Mouse (Mus musculus) regulatory T cell (primary cell): ENCODE results near the gene Gm28372.

Experiments used
- in situ Hi-C: fragments of 300-600 bp; cut with MboI, MseI; formaldehyde crosslinking; loops from one replicate; pipeline ENCODE4 v1.15.1; 2025; ENCODE audit warnings: high pct_unique_total_duplicates

Gm28372 gene

DNA sequence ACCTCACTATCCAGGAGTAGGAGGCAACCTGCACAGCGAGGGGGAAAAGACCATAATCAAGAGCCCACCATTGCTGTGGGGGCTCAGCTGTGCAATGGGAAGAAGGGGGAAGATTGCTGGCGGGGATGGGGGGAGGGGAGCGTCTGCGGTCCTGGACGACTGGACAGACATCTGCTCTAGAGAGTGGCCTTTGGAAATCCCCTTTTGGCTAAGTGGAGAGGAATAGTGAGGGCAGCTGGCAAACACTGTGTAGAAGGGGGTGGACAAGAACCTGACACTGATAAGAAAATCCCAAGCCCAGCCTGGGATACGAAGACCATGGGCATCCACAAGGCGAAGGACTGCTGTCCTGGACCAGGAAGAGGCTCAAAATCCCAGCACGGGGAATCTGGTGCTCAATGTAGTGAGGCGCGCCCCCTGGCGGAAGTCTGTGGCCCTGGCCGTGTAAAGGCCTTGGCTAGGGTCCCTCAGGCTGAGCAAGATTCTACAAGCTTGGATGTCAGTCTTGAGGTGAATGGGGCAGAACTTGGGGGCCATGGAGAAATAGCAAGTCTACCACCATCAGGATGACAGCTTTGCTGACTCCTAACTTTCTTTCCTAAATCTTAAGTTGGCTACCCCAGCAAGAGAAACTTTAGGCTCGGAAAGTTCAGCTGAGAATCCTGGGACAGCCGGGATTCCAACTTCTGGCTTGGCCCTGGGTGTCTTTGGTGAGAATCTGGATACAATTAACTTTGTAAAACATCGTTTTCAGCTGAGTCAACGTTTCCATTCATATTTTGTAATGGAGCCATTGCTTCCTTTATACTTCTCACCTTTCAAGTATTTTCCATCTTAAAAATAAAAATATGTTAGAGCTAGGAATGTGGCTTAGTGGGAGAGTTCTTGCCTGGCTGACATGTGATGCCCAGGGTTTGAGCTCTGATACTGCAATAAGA is 6.8 kb downstream of the Gm28372 start:
- in situ Hi-C loops = no loop called here

DNA sequence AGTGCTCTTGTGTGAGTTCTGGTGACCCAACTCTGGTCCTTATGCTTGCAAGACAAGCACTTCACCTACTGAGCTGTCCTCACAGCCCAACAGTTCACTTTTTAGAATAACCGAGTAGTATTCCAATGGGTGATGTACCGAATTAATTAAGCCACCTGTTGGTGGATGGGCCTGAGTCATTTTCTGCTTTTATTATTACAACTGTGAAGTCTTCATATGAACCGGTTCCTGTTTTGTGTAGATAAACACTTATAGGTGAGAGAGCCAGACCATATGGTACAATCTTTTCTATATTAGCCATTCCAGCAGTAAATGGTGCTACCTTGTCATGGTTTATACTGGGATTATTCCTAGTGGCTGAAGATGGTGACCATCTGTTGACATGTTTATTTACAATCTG is 7.7 kb downstream of the Gm28372 start:
- in situ Hi-C loops = no loop called here

DNA sequence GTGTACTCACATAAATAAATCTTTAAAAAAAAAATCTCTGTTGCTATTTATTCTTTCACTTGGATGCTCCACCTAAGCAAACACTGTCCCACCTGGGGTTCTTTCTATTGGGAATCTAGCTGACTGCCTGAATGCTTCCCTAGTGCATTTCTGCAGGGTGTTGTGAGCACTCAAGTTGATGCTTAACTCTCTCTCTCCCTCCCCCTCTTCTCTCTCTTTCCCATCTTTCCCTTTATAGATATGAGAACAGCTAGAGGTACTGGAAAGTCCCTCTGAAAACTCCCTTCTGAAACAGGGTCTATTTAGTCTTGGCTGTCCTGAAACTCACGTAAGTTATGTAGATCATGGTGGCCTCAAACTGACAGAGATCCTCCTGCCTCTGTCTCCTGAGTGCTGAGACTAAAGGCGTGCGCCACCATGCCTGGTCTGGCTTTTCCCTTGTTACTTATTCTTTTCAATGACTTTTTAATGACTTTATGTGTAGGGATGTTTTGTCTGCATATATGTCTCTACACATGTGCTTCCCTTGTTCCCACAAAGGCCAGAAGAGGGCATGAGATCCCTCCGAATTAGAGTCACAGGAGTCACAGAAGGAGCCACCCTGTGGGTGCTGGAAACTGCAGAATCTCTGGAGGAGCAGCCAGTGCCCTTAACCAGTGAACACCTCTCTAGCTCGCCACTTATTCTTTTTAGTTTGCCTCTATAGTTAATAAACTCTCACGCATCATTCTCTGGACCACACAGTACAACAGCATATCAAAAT is 9.2 kb downstream of the Gm28372 start:
- in situ Hi-C loops = no loop called here

DNA sequence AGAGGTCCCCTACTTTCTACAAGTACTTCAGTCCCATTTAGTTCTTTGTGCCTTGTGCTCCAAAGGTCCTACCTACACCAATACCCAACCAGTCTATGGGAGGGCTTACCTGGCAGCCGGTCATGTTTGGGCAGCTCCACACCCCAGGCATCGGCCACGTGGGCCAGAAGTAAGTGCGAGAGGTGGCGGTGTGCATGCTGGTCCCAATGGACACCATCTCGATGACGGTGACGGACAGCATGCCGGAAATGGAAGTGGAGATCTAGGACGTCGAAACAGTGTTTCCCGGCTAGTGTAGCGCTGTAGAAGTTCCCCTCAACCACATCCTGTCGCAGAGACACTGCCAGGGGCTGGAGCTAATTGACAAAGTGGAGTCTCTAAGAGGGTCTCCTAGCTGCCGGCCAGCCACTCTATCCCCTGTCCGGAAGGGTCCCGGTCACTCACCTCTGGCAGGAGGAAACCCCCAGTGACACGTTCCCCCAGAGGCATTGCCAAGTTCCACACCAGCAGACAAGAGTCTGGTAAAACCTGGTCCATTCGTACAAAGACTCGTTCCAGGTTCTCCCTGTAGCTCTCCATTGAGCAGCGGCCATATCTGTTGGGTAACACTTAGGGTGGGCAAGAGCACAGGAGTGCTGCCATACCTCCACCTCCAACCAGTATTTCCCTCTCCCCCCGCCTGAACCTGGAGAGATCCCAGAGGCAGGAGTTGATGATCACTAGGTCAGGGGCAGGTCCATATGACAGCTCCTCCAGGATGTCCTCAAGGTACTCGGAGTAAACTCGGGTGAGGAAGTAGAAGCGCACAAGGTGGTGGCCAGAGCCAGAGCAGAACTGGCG is 17.0 kb downstream of the Gm28372 start:
- in situ Hi-C loops = no loop called here

DNA sequence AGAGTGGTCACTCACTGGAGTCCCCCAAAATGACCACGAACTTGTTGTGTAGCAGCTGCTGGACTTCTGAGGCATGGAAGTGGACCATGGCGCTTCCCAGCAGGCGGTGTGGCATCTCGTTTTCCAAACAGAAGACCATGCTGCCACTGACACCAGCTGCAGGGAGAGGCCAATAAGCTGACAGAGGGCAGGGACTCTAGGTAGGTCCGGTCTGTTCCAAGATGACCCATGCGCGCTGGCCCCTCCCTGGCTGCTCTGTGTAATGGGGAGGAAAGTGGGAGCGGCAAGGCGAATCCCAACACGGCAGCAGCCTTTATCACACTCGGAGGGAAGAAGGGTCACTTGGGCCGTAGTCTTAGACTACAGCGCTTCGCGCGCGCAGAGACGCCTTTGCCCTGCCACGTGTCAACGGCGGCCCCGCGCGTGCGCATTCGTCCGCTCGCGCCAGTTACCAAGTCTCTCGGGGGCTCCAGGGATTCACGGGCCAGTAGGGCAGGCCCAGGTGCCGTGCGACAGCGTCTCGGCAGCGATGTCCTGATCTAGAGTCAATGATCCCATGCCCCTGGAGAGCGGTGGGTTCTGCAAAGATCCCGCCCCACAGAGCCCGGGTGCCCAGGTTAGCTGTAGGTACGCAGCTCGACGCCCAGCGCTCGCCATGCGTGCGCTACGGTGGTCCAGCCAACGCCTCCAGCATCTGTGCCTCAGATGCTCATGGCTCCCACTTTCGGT is 18.5 kb downstream of the Gm28372 start:
- in situ Hi-C loops = no loop called here

DNA sequence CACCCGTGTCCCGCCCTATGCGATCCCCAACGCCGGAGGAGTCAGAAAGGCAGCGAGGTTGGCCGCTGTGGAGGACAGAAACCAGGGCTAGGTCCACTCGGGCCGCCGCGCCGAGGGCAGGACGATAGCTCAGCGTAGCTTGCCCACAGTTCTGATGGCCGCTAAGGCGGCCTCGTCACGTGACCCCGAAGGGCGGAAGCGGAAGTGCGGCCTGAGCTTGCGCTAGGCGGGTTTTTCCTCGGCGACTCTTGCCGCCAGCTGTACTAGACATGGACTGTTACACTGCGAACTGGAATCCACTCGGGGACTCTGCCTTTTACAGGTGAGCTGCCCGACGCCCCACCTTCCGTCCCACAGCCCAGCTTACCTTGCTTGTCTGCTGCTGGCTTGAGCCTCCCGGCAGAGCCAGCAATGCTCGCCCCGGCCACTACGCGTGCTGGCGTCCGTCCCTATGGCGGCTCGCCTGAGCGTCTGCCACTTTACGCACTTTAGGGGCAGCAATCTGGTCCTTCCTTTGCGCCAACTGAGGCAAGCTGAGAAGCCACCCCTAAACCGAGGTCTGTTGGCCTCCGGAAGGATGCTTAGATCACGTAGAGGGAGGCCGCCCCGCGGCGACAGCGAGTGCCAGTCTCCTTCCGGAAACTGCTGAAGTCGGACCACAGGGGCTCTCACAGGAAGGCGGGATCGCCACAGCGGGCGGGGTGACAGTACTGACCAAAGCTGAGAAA is 19.3 kb downstream of the Gm28372 start, which contains the start of the genes Vps16 and Pced1a:
Vps16 (plus strand) TSS at position 214 of the 728 bp plus-strand sequence.
Pced1a (minus strand) TSS at position 576 of the 728 bp plus-strand sequence.
- in situ Hi-C loops = no loop called here

DNA sequence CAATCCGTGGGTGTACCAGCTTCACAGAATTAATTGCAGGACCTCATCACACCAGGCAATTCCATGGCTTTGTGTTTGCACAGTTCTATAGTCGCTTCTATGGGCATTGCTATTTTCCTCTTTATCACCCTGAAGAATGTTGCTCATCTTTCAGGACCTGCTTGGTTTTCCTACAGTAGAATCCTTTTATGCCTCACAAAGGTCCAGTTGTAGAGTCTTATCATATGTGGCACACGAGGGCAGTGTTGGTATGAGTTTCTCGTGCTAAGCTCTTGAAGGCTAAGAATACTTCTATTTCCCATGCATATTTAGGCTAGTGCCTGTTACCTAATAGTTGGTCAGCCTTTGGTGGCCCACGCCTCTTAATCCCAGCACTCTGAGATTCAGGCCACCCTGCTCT is 20.1 kb downstream of the Gm28372 start:
- in situ Hi-C loops = no loop called here

DNA sequence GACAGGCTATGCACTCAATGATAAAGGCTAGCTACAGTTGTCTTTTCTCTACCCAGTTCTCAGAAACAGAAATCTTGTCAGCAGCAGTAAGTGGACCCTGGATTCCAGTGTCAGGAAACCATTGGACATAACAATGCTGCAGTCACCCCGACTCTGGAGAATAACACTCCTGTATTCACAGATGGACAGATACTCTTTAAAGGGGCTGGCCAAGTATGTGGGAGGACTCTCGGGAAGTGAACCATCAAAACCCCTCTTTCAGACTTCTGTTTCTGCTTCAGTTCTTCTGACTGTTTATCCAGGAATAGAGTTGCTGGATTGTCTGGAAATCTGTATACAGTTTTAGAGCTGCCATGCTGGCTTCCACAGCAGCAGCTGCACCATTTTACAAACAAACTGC is 24.8 kb downstream of the Gm28372 start:
- in situ Hi-C loops = no loop called here

DNA sequence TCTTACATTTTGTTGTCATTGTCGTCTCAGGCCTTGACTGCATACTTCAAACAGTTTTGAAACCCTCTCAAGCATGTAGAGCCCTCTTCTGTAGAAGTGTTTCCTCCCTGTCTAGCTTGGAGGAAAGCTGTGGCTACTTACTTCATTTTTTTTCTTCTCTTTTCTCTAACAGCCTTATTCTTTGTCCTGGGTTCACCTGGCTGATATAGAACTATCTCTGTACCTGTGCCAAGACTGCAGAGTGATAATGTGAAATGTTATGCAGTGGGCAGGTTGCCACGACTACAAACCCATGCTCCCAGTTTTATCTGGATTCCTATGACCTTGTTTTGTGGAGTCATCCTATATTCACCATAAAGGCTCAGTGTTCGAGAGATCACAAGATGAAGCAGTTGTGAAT is 25.4 kb downstream of the Gm28372 start:
- in situ Hi-C loops = no loop called here

DNA sequence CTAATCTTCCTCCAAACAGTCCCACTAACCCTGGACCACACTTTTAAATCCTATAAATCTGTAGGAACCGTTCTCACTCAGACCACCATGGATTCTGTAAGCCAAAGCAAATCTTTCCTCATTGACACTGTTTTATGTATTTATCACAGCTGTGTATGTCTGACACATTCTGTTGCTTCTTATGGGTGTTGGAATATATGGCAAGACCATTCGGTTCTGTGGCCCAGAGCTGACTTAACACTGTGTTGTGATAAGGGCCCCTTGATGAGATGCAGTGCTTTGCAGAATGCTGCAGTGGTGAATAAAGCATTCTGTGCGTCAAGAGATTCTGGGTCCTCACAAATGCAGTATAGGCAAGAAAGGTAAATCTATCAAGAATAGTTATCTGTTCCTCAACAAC is 27.1 kb downstream of the Gm28372 start:
- in situ Hi-C loops = no loop called here

DNA sequence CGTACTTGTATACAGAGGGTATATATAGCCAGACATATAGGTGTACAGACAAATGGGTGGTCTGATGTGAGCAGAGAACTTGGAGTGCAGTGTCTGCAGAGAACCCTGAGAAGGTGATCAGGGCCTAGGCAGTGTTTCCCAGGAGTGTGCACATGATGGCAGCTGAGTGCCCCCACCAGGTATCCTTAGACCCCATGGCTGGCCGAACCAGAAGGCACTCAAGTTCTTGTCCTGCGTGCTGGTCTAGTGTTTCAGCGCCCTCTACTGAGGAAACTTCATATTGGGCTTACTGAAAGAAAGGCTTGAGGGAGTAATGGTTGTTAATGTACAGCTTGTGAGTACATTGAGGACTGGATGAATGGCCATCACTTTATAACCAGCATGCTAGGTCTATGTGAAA is 28.1 kb downstream of the Gm28372 start:
- in situ Hi-C loops = no loop called here

DNA sequence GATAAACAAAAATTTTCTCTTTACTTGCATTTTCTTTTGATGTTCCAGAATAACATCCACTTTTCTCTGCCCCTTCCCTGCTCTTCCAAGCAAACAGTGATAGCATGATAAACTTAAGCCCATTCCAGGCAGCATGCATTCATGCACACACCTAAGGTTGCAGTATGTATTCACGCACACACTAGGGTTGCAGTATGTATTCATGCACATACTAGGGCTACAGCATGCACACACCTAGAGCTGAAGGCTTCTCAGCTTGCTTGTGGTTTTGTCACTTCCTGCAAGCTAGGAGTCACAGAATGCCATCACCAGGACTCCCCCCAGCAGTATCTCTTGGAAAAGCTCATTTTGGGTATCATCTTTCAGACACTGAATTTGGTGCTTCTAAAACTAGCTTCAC is 31.7 kb downstream of the Gm28372 start:
- in situ Hi-C loops = no loop called here

DNA sequence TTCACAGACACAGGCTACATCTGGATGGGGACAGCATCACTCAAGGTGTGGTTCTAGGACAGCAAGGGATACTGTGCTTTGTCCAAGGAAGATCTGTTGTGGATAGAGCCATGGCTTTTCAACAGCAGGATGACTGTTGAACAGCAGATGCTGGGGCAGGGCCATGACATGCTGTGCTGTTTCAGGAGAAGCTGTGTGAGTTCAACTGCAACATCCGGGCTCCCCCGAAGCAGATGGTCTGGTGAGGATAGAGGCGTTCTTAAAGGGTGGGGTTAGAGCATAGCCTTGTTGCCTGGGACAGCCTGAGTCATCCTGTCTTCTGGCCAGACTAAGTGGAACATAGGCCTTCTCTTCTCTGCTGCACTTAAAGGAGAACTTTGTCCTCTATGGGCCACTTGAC is 33.8 kb downstream of the Gm28372 start:
- in situ Hi-C loops = no loop called here

DNA sequence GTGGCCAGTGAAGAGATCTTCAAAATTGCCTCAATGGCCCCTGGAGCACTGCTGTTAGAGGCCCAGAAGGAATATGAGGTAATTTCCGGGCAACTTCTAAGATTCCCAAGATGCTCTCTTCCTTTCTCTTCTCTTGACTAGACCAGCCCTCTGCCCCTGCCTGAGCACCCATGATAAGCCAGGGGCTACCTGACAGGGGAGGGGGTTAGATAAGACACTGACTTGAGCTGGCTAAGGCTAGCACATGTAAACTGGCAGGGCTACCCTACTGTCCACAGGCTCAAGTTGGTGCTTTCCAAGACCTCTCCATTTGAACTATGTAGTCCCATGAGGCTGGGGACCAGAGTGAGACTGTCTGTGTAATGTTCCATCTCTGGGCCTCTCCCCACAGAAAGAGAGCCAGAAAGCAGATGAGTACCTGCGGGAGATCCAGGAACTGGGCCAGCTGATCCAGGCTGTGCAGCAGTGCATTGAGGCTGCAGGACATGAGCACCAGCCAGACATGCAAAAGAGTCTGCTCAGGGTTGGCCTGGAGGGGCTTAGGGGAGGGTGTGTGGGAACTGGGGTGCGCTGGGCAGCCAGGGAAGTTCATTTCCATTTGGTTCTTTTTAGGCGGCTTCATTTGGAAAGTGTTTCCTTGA is 34.9 kb downstream of the Gm28372 start:
- in situ Hi-C loops = no loop called here

DNA sequence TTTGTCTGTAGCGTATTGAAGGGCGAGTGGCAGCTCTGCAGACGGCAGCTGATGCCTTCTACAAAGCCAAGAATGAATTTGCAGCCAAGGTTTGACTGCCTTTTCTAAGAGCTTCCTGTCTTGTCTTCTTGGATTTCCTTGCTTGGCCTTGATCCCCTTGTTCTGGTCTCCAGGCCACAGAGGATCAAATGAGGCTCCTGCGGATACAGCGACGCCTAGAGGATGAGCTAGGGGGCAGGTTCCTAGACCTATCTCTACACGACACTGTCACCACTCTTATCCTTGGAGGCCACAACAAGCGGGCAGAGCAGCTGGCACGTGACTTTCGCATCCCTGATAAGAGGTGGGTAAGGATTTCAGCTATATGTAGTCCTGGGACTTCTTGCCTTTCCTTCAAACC is 37.1 kb downstream of the Gm28372 start:
- in situ Hi-C loops = no loop called here

DNA sequence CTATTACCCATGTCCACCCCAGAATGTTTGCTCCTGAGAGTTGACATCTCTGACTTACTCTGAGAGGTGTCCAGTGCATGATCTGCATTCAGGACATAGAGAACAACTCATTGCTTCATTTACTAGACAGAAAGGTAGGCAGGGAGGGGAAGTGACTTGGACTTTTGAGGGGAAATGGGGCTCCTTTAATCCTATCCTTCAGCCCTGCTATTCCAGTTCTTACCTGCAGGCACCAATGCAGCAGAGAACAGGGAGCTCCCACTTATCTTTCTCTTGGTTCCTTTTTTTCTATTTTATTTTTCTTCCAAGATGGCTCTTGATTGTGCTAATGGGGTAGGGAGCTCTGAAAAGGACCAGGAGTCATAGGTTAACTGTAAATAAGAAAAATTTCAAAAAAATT is 43.4 kb downstream of the Gm28372 start:
- in situ Hi-C loops = loop anchor here (5.0 kb wide), 1 partner anchor 114 kb away; the partner anchor contains the start of gene Mrps26

DNA sequence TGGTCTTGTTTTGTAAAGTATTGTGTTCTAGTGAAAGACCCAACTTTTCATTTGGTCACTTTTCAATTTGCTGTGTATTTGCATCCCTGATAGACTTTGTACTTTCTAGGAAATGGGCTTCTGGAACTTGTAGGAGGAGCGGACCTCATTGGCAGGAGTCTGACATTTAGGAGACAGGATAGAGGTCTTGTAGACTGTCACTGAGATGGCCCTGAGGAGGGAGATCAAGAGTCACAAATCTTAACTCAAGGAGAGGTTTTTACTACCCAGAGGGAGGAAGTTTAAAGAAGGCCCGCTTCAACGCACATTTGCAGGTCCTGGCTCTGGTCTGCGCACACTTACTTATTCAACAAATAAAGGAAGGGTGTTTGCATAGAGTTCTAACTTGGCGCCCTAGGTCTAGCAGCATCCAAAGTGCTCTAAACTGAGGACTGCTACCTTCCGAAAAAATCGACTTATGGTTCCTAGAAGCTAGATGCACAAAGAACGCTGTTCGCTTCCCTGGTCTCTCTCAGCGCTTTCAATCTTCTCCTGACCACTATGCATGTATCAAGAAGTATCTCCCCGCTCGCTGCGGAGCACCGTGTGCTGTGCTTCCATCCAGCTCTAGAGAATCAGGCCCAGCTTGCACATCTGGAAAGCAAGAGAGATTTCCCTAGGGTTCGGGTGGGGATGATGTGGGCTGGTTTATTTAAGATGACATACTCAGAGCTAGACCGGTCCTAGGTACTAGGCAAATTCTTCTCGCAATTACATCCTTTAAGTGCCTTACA is 44.2 kb downstream of the Gm28372 start:
- in situ Hi-C loops = loop anchor here (5.0 kb wide), 1 partner anchor 113 kb away; the partner anchor contains the start of gene Mrps26

DNA sequence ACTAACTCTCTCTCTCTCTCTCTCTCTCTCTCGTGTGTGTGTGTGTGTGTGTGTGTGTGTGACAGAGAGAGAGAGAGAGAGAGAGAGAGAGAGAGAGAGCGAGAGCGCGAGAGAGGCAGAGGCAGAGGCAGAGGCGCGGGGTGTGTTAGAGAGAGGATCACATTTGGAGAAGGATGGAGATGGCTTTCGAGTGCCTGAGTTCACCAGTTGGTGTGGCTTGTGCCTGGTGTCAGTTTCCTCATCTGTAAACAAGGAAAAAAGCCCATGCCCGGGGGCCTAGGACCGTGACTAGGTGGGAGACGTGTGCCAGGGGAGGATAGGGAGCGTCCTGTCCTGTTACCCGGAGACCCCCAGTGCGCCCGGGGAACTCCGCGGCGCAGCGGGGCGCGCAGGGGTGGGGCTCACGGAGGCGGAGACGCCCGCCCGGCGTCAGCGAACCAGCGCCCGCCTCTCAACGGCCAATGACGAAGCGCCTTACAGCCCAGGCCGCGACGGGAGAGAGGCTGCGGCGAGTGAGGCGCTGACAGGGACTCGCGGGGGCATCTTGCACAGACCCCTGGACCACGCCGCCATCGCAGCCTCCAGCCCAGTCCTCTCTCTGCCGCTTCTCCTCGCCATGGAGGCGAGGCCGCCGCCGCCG is 44.9 kb downstream of the Gm28372 start, which contains the start of gene Ptpra:
Ptpra (plus strand) TSS at position 485 of the 640 bp plus-strand sequence.
- in situ Hi-C loops = loop anchor here (5.0 kb wide), 1 partner anchor 112 kb away; the partner anchor contains the start of gene Mrps26
